Mouse (Mus musculus): ENCODE data around the gene Ift140. TPM values are rescaled to one million over a fixed set of nuclear protein-coding genes. Genes with fewer than 3 reads are reported as not detected.

Ift140 gene
- polyA plus RNA-seq, 1 experiment from 2014 or later, result 16.1 TPM

DNA sequence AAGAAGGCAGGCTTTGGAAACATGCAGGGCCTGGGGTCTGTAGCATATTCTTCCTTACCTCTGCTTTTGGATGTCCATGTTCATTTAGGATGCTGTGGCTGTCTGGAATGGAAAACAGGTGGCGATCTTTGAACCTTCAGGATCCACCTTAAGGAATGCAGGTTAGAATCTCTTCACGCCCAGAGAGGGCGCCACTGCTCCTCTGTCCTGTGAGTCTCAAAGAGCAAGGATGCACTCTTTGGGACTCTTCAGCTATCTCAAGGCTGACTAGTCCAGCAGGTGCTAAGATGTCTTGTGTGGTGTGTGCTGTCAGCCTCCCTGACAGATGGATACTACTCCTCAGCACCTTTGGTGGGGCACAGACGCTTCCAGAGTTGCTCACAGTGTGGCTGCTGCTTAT, 20.3 kb downstream of the Ift140 start:
- WGBS, result 60% methylated on average over 4 of the region's 4 CpGs
- Histone ChIP-seq H3K27me3 (replicated peaks; ENCODE audit: control insufficient read depth, insufficient read depth, low read length) (no peaks in the 10 kb centered on the region), H3K36me3 (ENCODE audit: control insufficient read depth, insufficient read depth, low read length) (peaks cover 53% of the 10 kb centered on the region), H3K4me3 (ENCODE audit: low read depth, low read length) (no peak overlapping the region), H3K9me3 (replicated peaks; ENCODE audit: control insufficient read depth, low read length) (no peaks in the 10 kb centered on the region), H3K27ac (ENCODE audit: low read depth, low read length) (no peak overlapping the region), H3K4me1 (ENCODE audit: control insufficient read depth, insufficient read depth, low read length) (no peaks in the 10 kb centered on the region), H3K4me2 (ENCODE audit: low read length) (no peak overlapping the region), H3K9ac (ENCODE audit: low read length) (no peak overlapping the region)
- DNase-seq (ENCODE audit: low spot score), result no peak
- no peak for ATAC-seq

DNA sequence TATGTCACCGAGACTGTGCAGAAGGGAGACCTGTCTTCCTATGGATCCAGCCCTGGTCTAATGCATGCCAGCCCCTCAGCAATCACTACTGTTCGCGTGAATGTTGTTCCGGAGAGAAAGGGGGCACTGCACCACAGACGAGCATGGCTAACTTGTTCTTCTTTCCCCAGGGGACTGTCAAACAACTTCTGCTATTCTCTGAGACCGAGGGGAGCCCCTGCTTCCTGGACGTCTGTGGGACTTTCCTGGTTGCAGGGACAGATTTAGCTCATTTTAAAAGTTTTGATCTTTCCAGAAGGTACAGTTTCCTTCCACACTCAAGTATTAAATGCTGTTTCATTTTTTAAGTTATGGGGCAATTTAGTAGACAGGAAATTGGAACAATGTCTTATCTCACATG, 29.0 kb downstream of the Ift140 start:
- Histone ChIP-seq H3K27me3 (replicated peaks; ENCODE audit: control insufficient read depth, insufficient read depth, low read length) (no peaks in the 10 kb centered on the region), H3K9me3 (replicated peaks; ENCODE audit: control insufficient read depth, low read length) (no peaks in the 10 kb centered on the region), H3K4me3 (ENCODE audit: low read depth, low read length) (no peak overlapping the region), H3K9ac (ENCODE audit: low read length) (no peak overlapping the region), H3K36me3 (ENCODE audit: control insufficient read depth, insufficient read depth, low read length) (peaks cover 37% of the 10 kb centered on the region), H3K4me1 (ENCODE audit: control insufficient read depth, insufficient read depth, low read length) (no peaks in the 10 kb centered on the region), H3K4me2 (ENCODE audit: low read length) (no peak overlapping the region), H3K27ac (ENCODE audit: low read depth, low read length) (no peak overlapping the region)
- ATAC-seq (no peak), DNase-seq (ENCODE audit: low spot score) (no peak)
- 81% methylated on average over 7 of the region's 7 CpGs for WGBS

DNA sequence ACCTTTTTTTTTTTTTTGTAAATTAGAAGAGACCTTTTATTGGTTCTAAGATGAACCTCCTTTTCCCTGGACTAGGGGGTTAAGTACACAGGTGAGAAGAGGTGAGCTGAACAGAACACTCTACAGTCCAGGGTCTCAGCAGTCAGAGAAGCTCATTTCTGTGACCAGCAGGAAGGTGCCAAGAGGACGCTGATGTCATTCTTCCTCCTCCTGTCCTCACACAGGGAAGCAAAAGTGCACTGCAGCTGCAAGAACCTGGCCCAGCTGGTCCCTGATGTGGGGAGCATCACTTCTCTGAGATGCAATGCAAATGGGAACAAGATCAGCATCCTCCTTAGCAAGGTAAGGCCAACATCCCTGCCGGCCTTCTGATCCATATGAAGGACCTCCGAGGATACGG, 29.4 kb downstream of the Ift140 start:
- 91% methylated on average over 4 of the region's 4 CpGs for WGBS
- H3K4me1 ChIP-seq (ENCODE audit: control insufficient read depth, insufficient read depth, low read length), result no peaks in the 10 kb centered on the region
- peaks cover 37% of the 10 kb centered on the region for H3K36me3 ChIP-seq (ENCODE audit: control insufficient read depth, insufficient read depth, low read length)
- ATAC-seq (no peak), DNase-seq (ENCODE audit: low spot score) (no peak)
- H3K4me2 ChIP-seq (ENCODE audit: low read length), result no peak overlapping the region
- H3K9me3 ChIP-seq (replicated peaks; ENCODE audit: control insufficient read depth, low read length), result no peaks in the 10 kb centered on the region
- no peak overlapping the region for H3K9ac ChIP-seq (ENCODE audit: low read length)
- H3K27ac ChIP-seq (ENCODE audit: low read depth, low read length), result no peak overlapping the region
- H3K4me3 ChIP-seq (ENCODE audit: low read depth, low read length), result no peak overlapping the region
- H3K27me3 ChIP-seq (replicated peaks; ENCODE audit: control insufficient read depth, insufficient read depth, low read length), result no peaks in the 10 kb centered on the region

DNA sequence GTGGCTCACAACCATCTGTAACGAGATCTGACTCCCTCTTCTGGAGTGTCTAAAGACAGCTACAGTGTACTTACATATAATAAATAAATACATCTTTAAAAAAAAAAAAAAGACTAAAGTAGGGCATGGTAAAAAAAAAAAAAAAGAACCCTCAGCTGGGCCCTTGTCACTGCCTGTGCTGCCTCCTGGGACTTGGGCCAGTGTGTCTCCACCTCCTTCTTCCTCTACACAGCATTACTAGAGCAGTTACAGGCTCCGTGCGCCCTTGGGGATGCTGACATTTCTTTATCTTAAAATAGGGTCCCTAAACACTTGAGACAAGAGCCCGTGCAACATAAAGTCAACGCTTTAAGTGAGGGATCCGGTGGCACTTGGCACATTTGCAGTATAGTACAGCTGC, 31.3 kb downstream of the Ift140 start:
- H3K36me3 ChIP-seq (ENCODE audit: control insufficient read depth, insufficient read depth, low read length), result peaks cover 38% of the 10 kb centered on the region
- H3K27ac ChIP-seq (ENCODE audit: low read depth, low read length), result no peak overlapping the region
- ATAC-seq (no peak), DNase-seq (ENCODE audit: low spot score) (no peak)
- no peak overlapping the region for H3K9ac ChIP-seq (ENCODE audit: low read length)
- no peaks in the 10 kb centered on the region for H3K27me3 ChIP-seq (replicated peaks; ENCODE audit: control insufficient read depth, insufficient read depth, low read length)
- H3K4me1 ChIP-seq (ENCODE audit: control insufficient read depth, insufficient read depth, low read length), result no peaks in the 10 kb centered on the region
- no peak overlapping the region for H3K4me3 ChIP-seq (ENCODE audit: low read depth, low read length)
- H3K9me3 ChIP-seq (replicated peaks; ENCODE audit: control insufficient read depth, low read length), result no peaks in the 10 kb centered on the region
- WGBS, result 94% methylated on average over 5 of the region's 6 CpGs
- H3K4me2 ChIP-seq (ENCODE audit: low read length), result no peak overlapping the region

DNA sequence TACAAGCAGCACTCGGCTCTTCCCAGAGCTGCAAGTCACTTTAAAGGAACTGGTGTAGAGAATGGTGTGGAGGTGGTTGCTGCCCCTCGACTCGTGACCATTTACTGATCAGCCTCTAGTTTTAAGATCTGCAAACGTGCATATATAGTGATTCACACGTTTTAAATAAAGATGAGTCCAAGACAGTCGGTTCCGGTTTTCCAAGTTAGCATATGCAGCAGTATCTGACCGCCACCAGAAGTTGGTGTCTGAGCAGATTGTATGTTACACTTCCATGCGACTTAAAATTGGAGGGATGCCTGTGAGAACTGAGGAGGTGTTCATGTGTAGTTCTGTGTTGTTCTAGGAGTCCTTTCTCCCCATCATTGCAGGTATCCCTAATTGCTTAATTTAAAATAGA, 37.4 kb downstream of the Ift140 start:
- no peaks in the 10 kb centered on the region for H3K9me3 ChIP-seq (replicated peaks; ENCODE audit: control insufficient read depth, low read length)
- H3K27ac ChIP-seq (ENCODE audit: low read depth, low read length), result no peak overlapping the region
- H3K4me3 ChIP-seq (ENCODE audit: low read depth, low read length), result no peak overlapping the region
- H3K9ac ChIP-seq (ENCODE audit: low read length), result no peak overlapping the region
- no peak overlapping the region for H3K4me2 ChIP-seq (ENCODE audit: low read length)
- DNase-seq (ENCODE audit: low spot score) (no peak), ATAC-seq (no peak)
- no peaks in the 10 kb centered on the region for H3K4me1 ChIP-seq (ENCODE audit: control insufficient read depth, insufficient read depth, low read length)
- no peaks in the 10 kb centered on the region for H3K27me3 ChIP-seq (replicated peaks; ENCODE audit: control insufficient read depth, insufficient read depth, low read length)
- H3K36me3 ChIP-seq (ENCODE audit: control insufficient read depth, insufficient read depth, low read length), result peaks cover 47% of the 10 kb centered on the region
- 88% methylated on average over 9 of the region's 9 CpGs for WGBS

DNA sequence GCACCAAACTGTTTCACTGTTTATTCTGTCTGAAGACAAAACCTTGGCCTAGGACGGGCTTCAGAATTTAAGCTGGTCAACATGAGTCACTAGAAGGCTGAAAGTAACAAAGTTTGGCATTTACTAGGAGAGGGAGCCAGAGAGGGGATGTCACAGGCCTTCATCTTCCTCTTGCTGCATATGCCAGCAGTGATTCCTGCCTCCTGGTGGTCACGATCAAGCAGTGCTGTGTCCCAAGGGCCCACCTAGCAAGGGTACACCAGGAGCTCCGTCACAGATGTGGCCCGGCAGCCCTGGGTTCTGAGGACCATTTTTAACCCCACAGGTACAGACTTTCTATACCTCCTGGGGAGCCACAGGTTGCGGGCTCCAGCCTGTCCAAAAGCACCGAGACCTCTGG, 41.2 kb downstream of the Ift140 start:
- H3K9me3 ChIP-seq (replicated peaks; ENCODE audit: control insufficient read depth, low read length), result no peaks in the 10 kb centered on the region
- no peaks in the 10 kb centered on the region for H3K27me3 ChIP-seq (replicated peaks; ENCODE audit: control insufficient read depth, insufficient read depth, low read length)
- peaks cover 48% of the 10 kb centered on the region for H3K36me3 ChIP-seq (ENCODE audit: control insufficient read depth, insufficient read depth, low read length)
- ATAC-seq (no peak), DNase-seq (ENCODE audit: low spot score) (no peak)
- no peak overlapping the region for H3K4me3 ChIP-seq (ENCODE audit: low read depth, low read length)
- H3K4me2 ChIP-seq (ENCODE audit: low read length), result no peak overlapping the region
- no peak overlapping the region for H3K9ac ChIP-seq (ENCODE audit: low read length)
- 91% methylated on average over 6 of the region's 6 CpGs for WGBS
- H3K27ac ChIP-seq (ENCODE audit: low read depth, low read length), result no peak overlapping the region
- no peaks in the 10 kb centered on the region for H3K4me1 ChIP-seq (ENCODE audit: control insufficient read depth, insufficient read depth, low read length)

DNA sequence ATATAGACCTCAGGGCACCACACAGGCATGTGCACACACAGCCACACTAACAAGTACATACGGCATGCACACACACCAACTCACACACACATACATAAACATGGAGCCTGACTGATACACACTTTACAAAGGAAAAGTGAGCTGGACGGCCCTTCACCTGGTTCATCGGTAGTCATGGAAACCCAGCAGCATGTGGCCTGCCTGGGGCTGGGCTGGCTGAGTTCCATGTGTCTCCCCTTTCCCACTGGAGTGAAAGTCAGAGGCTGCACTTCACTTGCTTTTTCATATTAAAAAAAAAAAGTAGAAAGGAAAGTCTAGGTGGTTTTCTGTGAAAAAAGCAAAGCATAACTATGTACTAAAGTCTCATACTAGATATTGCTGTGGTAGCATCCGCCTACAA, 47.4 kb downstream of the Ift140 start:
- DNase-seq (ENCODE audit: low spot score), result no peak
- no peak overlapping the region for H3K9ac ChIP-seq (ENCODE audit: low read length)
- H3K36me3 ChIP-seq (ENCODE audit: control insufficient read depth, insufficient read depth, low read length), result peaks cover 33% of the 10 kb centered on the region
- WGBS, result 72% methylated on average over 4 of the region's 4 CpGs
- no peaks in the 10 kb centered on the region for H3K27me3 ChIP-seq (replicated peaks; ENCODE audit: control insufficient read depth, insufficient read depth, low read length)
- no peak overlapping the region for H3K4me3 ChIP-seq (ENCODE audit: low read depth, low read length)
- H3K4me2 ChIP-seq (ENCODE audit: low read length), result no peak overlapping the region
- no peak overlapping the region for H3K27ac ChIP-seq (ENCODE audit: low read depth, low read length)
- H3K9me3 ChIP-seq (replicated peaks; ENCODE audit: control insufficient read depth, low read length), result no peaks in the 10 kb centered on the region
- no peak for ATAC-seq
- no peaks in the 10 kb centered on the region for H3K4me1 ChIP-seq (ENCODE audit: control insufficient read depth, insufficient read depth, low read length)

DNA sequence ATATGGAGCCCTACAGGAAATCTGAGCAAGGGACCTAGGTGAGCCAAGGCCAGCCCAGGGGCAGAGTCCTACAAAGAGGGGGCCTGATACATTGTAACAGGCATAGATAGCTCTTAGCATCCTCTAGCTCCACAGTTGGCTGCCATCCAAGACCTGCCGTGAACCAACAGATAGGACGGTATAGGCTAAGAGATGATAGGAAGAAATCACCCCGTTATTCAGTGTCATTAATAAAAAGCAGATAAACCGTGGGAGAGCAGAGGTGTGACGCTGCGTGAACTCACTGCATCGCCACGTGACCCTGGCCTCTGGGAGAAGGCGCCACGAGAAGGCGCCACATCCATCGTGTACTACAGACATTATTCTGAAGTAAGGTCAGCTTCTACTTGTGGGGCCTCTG, 48.0 kb downstream of the Ift140 start:
- no peak for DNase-seq (ENCODE audit: low spot score)
- H3K4me1 ChIP-seq (ENCODE audit: control insufficient read depth, insufficient read depth, low read length), result no peaks in the 10 kb centered on the region
- H3K9ac ChIP-seq (ENCODE audit: low read length), result no peak overlapping the region
- no peak overlapping the region for H3K4me3 ChIP-seq (ENCODE audit: low read depth, low read length)
- H3K9me3 ChIP-seq (replicated peaks; ENCODE audit: control insufficient read depth, low read length), result no peaks in the 10 kb centered on the region
- H3K36me3 ChIP-seq (ENCODE audit: control insufficient read depth, insufficient read depth, low read length), result peaks cover 28% of the 10 kb centered on the region
- 84% methylated on average over 12 of the region's 12 CpGs for WGBS
- H3K27ac ChIP-seq (ENCODE audit: low read depth, low read length), result no peak overlapping the region
- no peak overlapping the region for H3K4me2 ChIP-seq (ENCODE audit: low read length)
- H3K27me3 ChIP-seq (replicated peaks; ENCODE audit: control insufficient read depth, insufficient read depth, low read length), result no peaks in the 10 kb centered on the region
- no peak for ATAC-seq

DNA sequence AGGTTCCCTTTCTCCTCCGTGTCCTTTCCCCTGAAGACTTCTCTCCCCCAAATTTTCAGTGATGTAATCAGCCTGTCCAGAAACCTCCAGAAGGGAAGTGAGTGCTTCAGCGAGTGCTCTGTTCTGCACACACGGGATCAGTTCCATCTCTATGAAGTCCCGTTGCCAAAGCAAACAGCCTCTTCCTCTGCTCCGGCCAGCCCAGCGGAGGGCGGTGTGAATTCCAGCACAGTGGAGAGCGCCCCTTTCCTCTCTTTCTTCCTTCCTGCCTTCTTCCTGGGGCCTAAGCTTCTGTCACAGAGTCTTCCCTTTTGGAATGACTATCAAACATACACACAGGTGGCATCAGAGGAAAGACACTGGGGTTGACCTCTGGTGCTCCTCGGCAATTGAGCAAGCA, 48.5 kb downstream of the Ift140 start:
- no peak overlapping the region for H3K4me3 ChIP-seq (ENCODE audit: low read depth, low read length)
- no peaks in the 10 kb centered on the region for H3K9me3 ChIP-seq (replicated peaks; ENCODE audit: control insufficient read depth, low read length)
- H3K27me3 ChIP-seq (replicated peaks; ENCODE audit: control insufficient read depth, insufficient read depth, low read length), result no peaks in the 10 kb centered on the region
- H3K9ac ChIP-seq (ENCODE audit: low read length), result no peak overlapping the region
- WGBS, result 78% methylated on average over 9 of the region's 9 CpGs
- H3K4me1 ChIP-seq (ENCODE audit: control insufficient read depth, insufficient read depth, low read length), result no peaks in the 10 kb centered on the region
- DNase-seq (ENCODE audit: low spot score) (no peak), ATAC-seq (no peak)
- peaks cover 28% of the 10 kb centered on the region; the same call in 1 of the 2 replicates for H3K36me3 ChIP-seq (ENCODE audit: control insufficient read depth, insufficient read depth, low read length)
- no peak overlapping the region for H3K4me2 ChIP-seq (ENCODE audit: low read length)
- H3K27ac ChIP-seq (ENCODE audit: low read depth, low read length), result no peak overlapping the region

DNA sequence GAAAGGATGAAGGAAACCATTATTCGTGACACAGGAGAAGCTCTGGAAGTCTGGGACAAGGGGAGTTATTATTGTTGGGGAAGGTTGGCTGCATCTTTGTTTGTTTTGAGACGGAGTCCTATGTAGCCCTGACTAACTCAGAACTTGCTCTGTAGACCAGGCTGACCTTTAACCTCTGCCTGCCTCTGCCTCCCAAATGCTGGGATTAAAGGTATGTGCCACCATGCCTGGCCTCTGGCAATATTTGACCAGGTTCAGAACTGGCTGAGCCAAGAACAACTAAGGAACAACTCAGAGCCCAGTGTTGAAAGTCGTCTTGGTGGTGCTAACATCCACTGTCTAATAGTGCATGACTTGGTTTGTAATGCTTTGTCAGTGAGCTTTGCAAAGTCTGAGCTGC, 49.3 kb downstream of the Ift140 start:
- Histone ChIP-seq H3K4me2 (ENCODE audit: low read length) (no peak overlapping the region), H3K4me1 (ENCODE audit: control insufficient read depth, insufficient read depth, low read length) (no peaks in the 10 kb centered on the region), H3K36me3 (ENCODE audit: control insufficient read depth, insufficient read depth, low read length) (peaks cover 26% of the 10 kb centered on the region), H3K4me3 (ENCODE audit: low read depth, low read length) (no peak overlapping the region), H3K27me3 (replicated peaks; ENCODE audit: control insufficient read depth, insufficient read depth, low read length) (no peaks in the 10 kb centered on the region), H3K9ac (ENCODE audit: low read length) (no peak overlapping the region), H3K27ac (ENCODE audit: low read depth, low read length) (no peak overlapping the region), H3K9me3 (replicated peaks; ENCODE audit: control insufficient read depth, low read length) (no peaks in the 10 kb centered on the region)
- 94% methylated on average over 3 of the region's 3 CpGs for WGBS
- ATAC-seq (no peak), DNase-seq (ENCODE audit: low spot score) (no peak)

All from forebrain, embryonic 14.5 days (tissue).